Mouse (Mus musculus): Measurements from ENCODE around the gene Slc23a2. TPM values are rescaled to one million over a fixed set of nuclear protein-coding genes. Genes with fewer than 3 reads are reported as not detected.

The Slc23a2 gene
- polyA plus RNA-seq, 1 experiment from 2014 or later = 7.8 TPM

DNA sequence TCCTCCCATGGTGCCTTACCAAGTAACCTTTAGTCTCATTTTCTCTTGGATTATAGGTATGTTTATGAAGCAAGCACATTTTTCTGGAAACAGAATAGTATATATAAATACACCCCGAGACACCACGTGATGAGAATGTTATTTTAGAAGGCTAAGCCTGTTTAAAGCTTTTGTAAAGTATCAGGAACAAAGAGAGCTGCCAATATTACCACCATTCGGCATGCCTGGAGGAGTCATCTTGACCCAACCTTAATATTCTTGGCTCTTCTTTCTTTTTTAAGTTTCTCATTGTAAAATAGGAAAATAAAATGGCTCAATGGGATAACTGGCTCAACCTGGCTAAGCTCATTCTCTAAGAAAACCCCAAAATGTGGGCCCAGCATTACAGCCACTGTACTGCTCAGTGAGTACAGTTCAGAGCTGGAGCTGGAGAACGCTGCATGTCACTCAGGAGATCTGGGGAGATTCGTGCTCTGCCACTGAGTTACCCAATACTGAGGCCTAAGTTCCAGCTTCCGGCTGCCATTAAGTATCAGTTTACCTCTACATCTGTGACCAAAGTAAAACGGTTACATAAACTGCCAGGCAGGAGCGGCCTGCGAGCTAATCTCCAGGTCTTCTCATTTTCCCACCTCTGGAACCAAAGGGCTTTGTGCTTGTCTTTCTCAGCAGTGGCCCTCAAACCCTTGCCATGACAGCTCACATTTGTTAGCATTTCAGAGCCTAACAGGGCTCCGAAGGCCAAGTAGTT is 74.7 kb downstream of the Slc23a2 start:
- no peak overlapping the region for H3K9ac ChIP-seq
- H3K36me3 ChIP-seq = peaks cover 29% of the 10 kb centered on the region
- no peak for ATAC-seq (replicated peaks; ENCODE audit: insufficient number of reproducible peaks, insufficient read depth, low FRiP score, low read depth)
- no peaks in the 10 kb centered on the region for H3K9me3 ChIP-seq (replicated peaks)
- no peak overlapping the region for H3K4me3 ChIP-seq
- 83% methylated on average over 10 of the region's 10 CpGs for WGBS
- H3K4me1 ChIP-seq (replicated peaks) = no peaks in the 10 kb centered on the region
- H3K27me3 ChIP-seq = no peaks in the 10 kb centered on the region
- no peak overlapping the region for H3K4me2 ChIP-seq
- H3K27ac ChIP-seq = no peak overlapping the region

DNA sequence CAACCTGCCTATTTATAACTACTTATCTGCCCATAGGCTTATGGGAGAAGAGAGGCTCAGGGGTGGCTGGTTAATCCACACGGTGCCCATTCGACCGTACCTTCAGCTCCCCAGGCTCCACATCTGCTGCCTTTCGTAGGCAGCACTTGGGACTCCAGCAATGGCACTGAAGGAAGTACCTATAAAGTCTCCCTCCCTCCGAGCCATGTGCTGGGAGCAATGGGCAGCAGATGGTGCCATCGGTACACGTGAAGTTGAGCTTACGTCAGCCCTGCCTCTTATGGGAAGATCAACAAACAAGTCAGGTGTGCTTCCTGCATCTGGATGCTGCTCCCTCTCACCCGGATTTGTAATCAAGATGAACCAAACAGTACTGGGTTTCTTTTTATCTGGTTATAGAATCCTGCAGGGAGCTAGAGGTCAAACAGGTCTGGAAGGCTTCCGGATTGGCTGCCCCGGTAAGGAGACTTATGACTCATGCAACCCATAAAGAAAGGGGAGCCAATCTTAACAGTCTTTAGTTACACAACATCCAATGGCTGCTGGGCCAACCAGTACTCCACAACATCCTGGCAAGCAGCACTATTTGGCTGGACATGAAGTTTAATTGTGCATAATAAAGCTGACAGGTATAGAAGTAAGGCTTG is 80.6 kb downstream of the Slc23a2 start:
- Histone ChIP-seq H3K27ac (peak overlapping the region; percentile 54), H3K4me1 (replicated peaks) (peaks cover 13% of the 10 kb centered on the region), H3K4me3 (no peak overlapping the region), H3K36me3 (peaks cover 10% of the 10 kb centered on the region), H3K9me3 (replicated peaks) (no peaks in the 10 kb centered on the region), H3K27me3 (no peaks in the 10 kb centered on the region), H3K4me2 (no peak overlapping the region), H3K9ac (no peak overlapping the region)
- no peak for ATAC-seq (replicated peaks; ENCODE audit: insufficient number of reproducible peaks, insufficient read depth, low FRiP score, low read depth)
- WGBS = 63% methylated on average over 11 of the region's 11 CpGs

DNA sequence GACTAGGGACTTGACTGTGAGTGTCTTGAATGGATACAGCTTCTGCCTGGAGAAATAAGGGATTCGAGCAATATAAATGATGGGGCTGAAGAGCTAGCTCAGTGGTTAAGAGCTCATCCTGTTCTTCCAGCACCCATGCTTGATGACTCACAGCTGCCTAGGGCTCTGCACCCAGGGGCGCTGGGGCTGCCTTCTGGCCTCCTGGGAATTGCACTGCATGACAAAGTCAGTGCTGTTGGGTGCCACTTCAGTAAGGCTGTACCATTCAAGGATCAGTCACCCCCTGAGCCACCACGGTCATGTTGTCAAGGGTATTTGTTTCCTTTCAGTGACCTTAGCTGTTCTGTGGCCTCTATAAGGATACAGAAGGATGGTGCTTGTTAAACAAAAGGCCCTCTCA is 81.1 kb downstream of the Slc23a2 start:
- Histone ChIP-seq H3K27me3 (no peaks in the 10 kb centered on the region), H3K4me3 (no peak overlapping the region), H3K36me3 (peaks cover 10% of the 10 kb centered on the region), H3K27ac (peak overlapping the region; percentile 54), H3K9ac (no peak overlapping the region), H3K4me1 (replicated peaks) (peaks cover 13% of the 10 kb centered on the region), H3K4me2 (no peak overlapping the region), H3K9me3 (replicated peaks) (no peaks in the 10 kb centered on the region)
- ATAC-seq (replicated peaks; ENCODE audit: insufficient number of reproducible peaks, insufficient read depth, low FRiP score, low read depth) = no peak
- WGBS = 71% methylated on average over 3 of the region's 3 CpGs

DNA sequence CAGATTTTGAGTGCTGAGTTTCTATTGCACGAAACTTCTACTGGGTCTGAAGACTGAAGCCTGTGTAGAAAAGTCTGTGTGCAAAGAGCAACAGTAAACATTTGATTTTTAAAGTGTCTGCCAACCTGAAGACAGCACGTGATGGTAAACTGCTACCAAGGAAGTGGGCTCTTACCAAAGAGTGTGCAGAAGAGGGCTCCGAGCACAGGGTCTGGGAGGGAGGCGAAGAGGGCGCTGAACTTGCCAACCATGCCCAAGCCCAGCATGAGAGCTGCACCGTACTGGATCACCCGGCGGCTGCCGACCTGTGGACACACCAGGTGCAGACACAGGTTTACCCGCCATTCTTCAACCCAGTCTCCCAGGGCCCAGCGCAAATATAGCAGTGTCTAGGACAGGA is 83.0 kb downstream of the Slc23a2 start:
- 91% methylated on average over 11 of the region's 11 CpGs for WGBS
- Histone ChIP-seq H3K4me2 (no peak overlapping the region), H3K36me3 (peaks cover 22% of the 10 kb centered on the region), H3K9me3 (replicated peaks) (no peaks in the 10 kb centered on the region), H3K9ac (no peak overlapping the region), H3K4me1 (replicated peaks) (peaks cover 13% of the 10 kb centered on the region), H3K4me3 (no peak overlapping the region), H3K27me3 (no peaks in the 10 kb centered on the region), H3K27ac (no peak overlapping the region)
- ATAC-seq (replicated peaks; ENCODE audit: insufficient number of reproducible peaks, insufficient read depth, low FRiP score, low read depth) = no peak

DNA sequence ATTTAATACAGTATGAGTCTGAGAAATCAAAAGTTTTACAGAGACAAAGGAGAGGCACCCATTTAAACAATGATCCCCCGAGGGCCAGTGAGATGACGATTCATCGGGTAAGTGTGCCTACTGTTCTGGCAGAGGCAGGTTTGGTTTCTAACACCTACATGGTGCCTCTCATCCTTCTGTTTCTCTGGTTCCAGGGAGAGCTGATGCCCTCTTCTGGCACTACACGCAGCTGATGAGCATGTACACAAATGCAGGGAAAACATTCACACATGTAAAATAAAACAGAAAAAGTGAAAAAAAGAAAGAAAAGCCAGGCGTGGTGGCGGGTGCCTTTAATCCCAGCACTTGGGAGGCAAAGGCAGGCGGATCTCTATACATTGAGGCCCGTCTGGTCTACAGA is 85.0 kb downstream of the Slc23a2 start:
- Histone ChIP-seq H3K9me3 (replicated peaks) (no peaks in the 10 kb centered on the region), H3K36me3 (peaks cover 14% of the 10 kb centered on the region), H3K27me3 (no peaks in the 10 kb centered on the region), H3K27ac (no peak overlapping the region), H3K4me3 (no peak overlapping the region), H3K4me2 (no peak overlapping the region), H3K4me1 (replicated peaks) (peaks cover 25% of the 10 kb centered on the region), H3K9ac (no peak overlapping the region)
- 81% methylated on average over 8 of the region's 8 CpGs for WGBS
- ATAC-seq (replicated peaks; ENCODE audit: insufficient number of reproducible peaks, insufficient read depth, low FRiP score, low read depth) = no peak

DNA sequence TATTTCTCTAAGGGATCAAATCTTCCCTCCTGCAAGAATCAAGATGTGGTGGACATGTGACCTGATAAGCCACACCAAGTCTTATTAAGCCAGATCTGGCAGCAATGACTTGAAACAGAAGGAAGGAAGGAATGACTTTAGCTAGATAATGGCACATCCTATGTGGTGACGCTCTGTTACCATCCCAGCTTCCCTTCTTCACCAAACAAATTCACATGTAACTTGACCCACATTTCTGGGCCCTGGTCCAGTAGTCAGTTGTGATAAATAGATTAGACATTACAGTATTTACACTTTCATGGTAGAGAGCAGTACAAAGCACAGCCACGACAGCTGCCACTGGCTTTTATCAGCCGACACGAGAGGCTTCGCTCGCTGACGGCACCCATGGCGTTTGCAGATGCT is 89.6 kb downstream of the Slc23a2 start:
- no peak overlapping the region for H3K4me3 ChIP-seq
- H3K9me3 ChIP-seq (replicated peaks) = no peaks in the 10 kb centered on the region
- WGBS = 16% methylated on average over 8 of the region's 8 CpGs
- H3K4me1 ChIP-seq (replicated peaks) = peaks cover 14% of the 10 kb centered on the region
- H3K36me3 ChIP-seq = peaks cover 14% of the 10 kb centered on the region
- H3K9ac ChIP-seq = no peak overlapping the region
- ATAC-seq (replicated peaks; ENCODE audit: insufficient number of reproducible peaks, insufficient read depth, low FRiP score, low read depth) = peak; percentile 70
- 0 out of 2 replicates have a peak overlapping the region, but pooled peaks have one; percentile 2 for H3K27ac ChIP-seq
- H3K27me3 ChIP-seq = no peaks in the 10 kb centered on the region
- H3K4me2 ChIP-seq = no peak overlapping the region

DNA sequence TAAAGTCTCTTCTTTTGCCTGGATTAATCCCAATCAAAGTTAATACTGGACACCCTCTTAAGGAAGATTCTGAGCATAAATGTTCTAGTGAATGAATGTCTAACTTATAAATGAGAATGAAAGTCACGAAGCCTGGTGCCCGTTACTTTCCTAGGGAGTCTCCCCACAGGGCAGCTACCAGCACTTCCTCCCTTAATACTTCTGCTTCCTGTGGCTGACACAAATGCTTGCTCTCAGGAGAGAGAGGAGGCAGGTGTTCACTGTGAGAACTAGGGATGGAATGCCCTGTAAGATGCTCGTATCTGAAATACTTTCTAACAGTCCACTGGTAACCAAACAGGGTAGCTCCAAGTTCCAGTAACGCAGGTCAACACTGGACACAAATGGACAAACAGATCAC is 91.1 kb downstream of the Slc23a2 start:
- no peak overlapping the region for H3K4me2 ChIP-seq
- H3K4me3 ChIP-seq = no peak overlapping the region
- ATAC-seq (replicated peaks; ENCODE audit: insufficient number of reproducible peaks, insufficient read depth, low FRiP score, low read depth) = no peak
- H3K27me3 ChIP-seq = no peaks in the 10 kb centered on the region
- H3K36me3 ChIP-seq = peaks cover 14% of the 10 kb centered on the region
- H3K4me1 ChIP-seq (replicated peaks) = peaks cover 14% of the 10 kb centered on the region
- no peaks in the 10 kb centered on the region for H3K9me3 ChIP-seq (replicated peaks)
- WGBS = 83% methylated on average over 4 of the region's 4 CpGs
- H3K9ac ChIP-seq = no peak overlapping the region
- no peak overlapping the region for H3K27ac ChIP-seq

DNA sequence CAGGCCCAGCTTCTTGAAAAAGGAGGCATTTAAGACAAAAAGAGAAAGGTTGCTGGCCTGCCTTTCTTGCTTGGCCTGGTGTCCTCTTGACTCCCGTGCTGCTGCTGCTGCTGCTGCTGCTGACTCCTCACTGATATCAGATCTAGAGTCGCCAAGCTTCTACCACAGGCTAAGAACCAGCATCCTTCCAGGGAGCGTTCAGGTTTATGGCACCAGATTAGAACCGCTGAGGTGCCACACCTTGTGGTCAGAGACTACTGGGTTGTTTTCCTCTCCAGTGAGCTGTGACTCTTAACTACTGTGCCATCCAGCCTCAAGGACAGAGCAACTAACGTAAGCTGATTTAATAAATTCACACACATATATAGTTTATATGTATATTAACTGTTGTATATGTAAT is 93.1 kb downstream of the Slc23a2 start:
- Histone ChIP-seq H3K4me3 (no peak overlapping the region), H3K27me3 (no peaks in the 10 kb centered on the region), H3K4me1 (replicated peaks) (peaks cover 16% of the 10 kb centered on the region), H3K9ac (no peak overlapping the region), H3K4me2 (no peak overlapping the region), H3K9me3 (replicated peaks) (no peaks in the 10 kb centered on the region), H3K36me3 (no peaks in the 10 kb centered on the region; the same call in 1 of the 2 replicates), H3K27ac (no peak overlapping the region)
- ATAC-seq (replicated peaks; ENCODE audit: insufficient number of reproducible peaks, insufficient read depth, low FRiP score, low read depth) = no peak
- WGBS = 59% methylated on average over 5 of the region's 5 CpGs

DNA sequence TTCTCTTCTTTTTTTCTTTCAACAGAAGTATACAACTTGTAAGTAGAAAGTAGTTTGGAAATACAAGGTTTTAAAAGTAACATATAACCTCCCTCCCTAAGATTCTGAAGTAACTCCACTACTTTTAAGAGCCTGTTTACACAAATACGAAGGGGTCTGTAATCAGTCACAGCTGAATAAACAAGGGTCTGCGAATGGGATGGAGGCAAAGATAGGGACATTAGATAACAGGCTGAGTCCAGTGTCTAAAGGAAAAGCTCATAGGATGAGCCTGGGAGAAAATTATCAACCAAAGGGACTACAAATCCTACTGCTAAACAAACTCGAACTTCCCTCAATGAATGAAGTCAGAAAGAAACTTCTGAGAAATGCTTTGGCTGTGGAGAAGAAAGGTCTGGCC is 95.0 kb downstream of the Slc23a2 start:
- no peak overlapping the region for H3K9ac ChIP-seq
- no peaks in the 10 kb centered on the region for H3K27me3 ChIP-seq
- H3K4me2 ChIP-seq = no peak overlapping the region
- no peak overlapping the region for H3K4me3 ChIP-seq
- peaks cover 4% of the 10 kb centered on the region for H3K4me1 ChIP-seq (replicated peaks)
- WGBS = 31% methylated on average over 3 of the region's 3 CpGs
- ATAC-seq (replicated peaks; ENCODE audit: insufficient number of reproducible peaks, insufficient read depth, low FRiP score, low read depth) = no peak
- no peak overlapping the region for H3K27ac ChIP-seq
- no peaks in the 10 kb centered on the region for H3K9me3 ChIP-seq (replicated peaks)
- no peaks in the 10 kb centered on the region for H3K36me3 ChIP-seq

DNA sequence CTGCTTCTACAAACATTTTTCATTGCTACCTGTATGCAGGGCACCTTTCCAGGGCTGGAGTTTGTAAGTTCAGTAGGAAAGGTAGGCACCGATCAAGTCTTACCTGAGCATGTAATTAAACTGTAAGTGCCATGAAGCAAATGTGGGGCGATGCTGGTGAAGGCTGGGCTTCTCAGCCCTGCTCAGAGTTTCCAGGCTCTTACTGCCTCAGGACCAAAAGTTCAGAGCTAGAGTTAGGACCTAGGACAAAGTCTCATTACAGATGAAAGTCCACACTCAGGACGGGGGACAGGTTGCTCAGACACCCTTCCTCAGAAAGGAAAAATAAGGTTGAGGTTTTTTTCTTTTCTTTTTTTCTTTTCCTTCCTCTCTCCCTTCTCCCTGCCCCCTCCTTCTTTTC is 95.4 kb downstream of the Slc23a2 start:
- Histone ChIP-seq H3K9me3 (replicated peaks) (no peaks in the 10 kb centered on the region), H3K9ac (no peak overlapping the region), H3K36me3 (no peaks in the 10 kb centered on the region), H3K4me1 (replicated peaks) (0 out of 2 replicates have a peak, but pooled peaks cover 2% of the 10 kb centered on the region), H3K4me3 (no peak overlapping the region), H3K27ac (no peak overlapping the region), H3K27me3 (no peaks in the 10 kb centered on the region), H3K4me2 (no peak overlapping the region)
- 80% methylated on average over 3 of the region's 3 CpGs for WGBS
- ATAC-seq (replicated peaks; ENCODE audit: insufficient number of reproducible peaks, insufficient read depth, low FRiP score, low read depth) = no peak

DNA sequence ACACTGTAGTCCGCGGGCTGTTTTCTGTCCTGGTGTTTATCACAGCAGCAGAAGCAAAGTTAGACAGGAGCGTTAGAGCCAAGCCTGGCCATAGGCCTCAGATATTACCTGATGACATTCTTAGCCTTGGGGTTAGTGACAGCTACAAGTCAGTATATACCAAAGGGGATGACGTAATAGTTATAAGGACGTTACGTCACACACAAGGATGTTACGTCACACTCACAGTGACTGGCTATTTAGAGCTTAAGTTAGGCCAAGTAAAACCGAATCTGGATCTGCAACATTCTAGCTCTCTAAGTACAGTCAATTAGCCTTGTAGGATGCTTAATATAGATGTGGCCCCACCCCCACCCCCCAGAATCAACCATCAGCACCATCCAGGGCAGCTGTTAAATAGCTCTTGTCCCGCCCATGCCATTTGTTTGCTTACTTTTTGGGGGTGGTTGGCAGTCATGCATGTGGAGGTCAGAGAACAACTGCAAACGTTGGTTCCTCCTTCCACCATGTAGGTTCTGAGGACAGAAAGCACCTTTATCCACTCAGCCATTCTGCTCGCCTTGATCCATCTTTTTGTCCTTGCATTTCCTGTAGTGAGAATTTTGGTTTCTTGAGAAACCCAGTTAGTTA is 96.7 kb downstream of the Slc23a2 start:
- no peaks in the 10 kb centered on the region for H3K36me3 ChIP-seq
- no peak for ATAC-seq (replicated peaks; ENCODE audit: insufficient number of reproducible peaks, insufficient read depth, low FRiP score, low read depth)
- H3K9me3 ChIP-seq (replicated peaks) = no peaks in the 10 kb centered on the region
- no peak overlapping the region for H3K9ac ChIP-seq
- no peaks in the 10 kb centered on the region for H3K27me3 ChIP-seq
- H3K4me3 ChIP-seq = no peak overlapping the region
- H3K4me1 ChIP-seq (replicated peaks) = peaks cover 7% of the 10 kb centered on the region
- no peak overlapping the region for H3K4me2 ChIP-seq
- no peak overlapping the region for H3K27ac ChIP-seq
- WGBS = 72% methylated on average over 11 of the region's 11 CpGs

Data from heart, embryonic 15.5 days (tissue).